Mouse (Mus musculus): ENCODE data around the gene Smn1. TPM values are rescaled to one million over a fixed set of nuclear protein-coding genes. Genes with fewer than 3 reads are reported as not detected.
"Not testable (repeated sequence)": the region's sequence is repeated elsewhere in the genome, so short reads cannot be mapped to it uniquely, and the experiment has no call there.

Gene Smn1
- polyA plus RNA-seq, 2 experiments: 22.8 to 26.2 TPM

DNA sequence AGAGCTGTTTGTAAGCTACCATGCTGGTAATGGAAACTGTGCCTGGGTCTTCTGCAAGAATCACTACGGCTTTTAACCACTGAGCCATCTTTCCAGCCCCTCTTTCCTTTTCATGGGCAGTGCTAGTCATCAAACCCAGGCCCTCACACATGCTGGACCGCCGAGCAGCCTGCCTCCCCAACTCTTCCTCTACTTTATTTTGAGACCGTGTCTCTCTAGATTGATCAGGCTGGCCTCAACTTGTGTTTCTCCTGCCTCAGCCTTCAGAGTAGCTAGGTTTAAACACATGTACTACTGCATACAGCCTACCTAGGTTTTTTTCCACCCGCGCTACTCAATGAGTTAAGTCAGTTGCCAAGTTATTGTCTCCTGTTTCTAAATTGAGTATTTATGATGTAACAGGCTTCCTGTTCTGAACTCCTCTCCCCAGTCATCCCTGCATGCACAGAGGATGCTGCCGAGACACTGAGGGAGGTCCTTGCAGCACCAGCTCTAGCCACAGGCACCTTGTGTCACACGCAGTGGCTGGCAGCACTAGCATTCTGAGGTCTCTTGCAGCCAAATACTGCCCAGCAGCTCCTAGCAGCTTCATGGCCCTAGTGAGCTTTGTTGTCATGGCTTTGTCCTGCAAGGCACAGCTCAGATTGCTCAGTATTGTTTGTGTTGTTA is 17.1 kb downstream of the Smn1 start:
- TF ChIP-seq CTCF (IDR thresholded peaks at IDR 0.05; ENCODE audit: low read depth) (no peak), EP300 (IDR thresholded peaks at IDR 0.05; ENCODE audit: low read depth) (no peak)
- Histone ChIP-seq H3K4me2 (ENCODE audit: low read depth) (no peak overlapping the region), H3K4me3 (ENCODE audit: insufficient read depth in 1 of 2, low read depth in 2 of 2, low read length in 2 of 2) (no peak overlapping the region), H3K9ac (replicated peaks) (no peak overlapping the region), H3K27me3 (ENCODE audit: control insufficient read depth, insufficient read depth, low read length) (no peaks in the 10 kb centered on the region), H3K36me3 (replicated peaks; ENCODE audit: control insufficient read depth, insufficient read depth, low read depth) (peaks cover 10% of the 10 kb centered on the region), H3K9me3 (ENCODE audit: control insufficient read depth, low read length) (no peaks in the 10 kb centered on the region), H3K27ac (no peak overlapping the region), H3K4me1 (replicated peaks; ENCODE audit: control insufficient read depth in 2 of 2, insufficient read depth in 2 of 2, low read length in 1 of 2) (no peaks in the 10 kb centered on the region)
- ATAC-seq (ENCODE audit: insufficient read depth) (no peak), DNase-seq (ENCODE audit: low read depth in 3 of 3, low spot score in 3 of 3) (no peak)
- 65% methylated on average over 8 of the region's 8 CpGs for WGBS (ENCODE audit: insufficient replicate concordance)

DNA sequence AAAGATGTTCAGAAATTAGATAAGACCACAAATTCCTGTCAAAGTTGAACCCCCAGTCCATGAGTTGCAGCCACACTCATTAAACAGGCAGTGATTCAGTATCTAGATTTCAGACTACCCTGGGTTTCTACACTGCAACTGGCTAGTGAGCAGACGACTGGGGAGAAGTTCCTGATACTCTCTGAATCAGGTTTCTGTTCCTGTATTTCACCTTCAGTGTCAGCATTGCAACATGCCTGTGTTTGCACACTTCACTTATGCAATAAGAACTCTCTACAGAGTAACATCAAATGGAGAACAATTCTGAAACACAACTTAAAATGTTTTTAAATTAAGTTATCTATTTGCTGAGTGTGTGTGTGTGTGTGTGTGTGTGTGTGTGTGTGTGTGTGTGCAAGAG is 28.0 kb downstream of the Smn1 start:
- ATAC-seq (ENCODE audit: insufficient read depth): no peak
- no peaks in the 10 kb centered on the region for H3K36me3 ChIP-seq (replicated peaks; ENCODE audit: control insufficient read depth, insufficient read depth, low read depth)
- WGBS (ENCODE audit: insufficient replicate concordance): 39% methylated on average over 1 of the region's 1 CpGs
- no peak overlapping the region for H3K27ac ChIP-seq
- peak; percentile 7 to 37 (median 17) for DNase-seq (ENCODE audit: low read depth in 3 of 3, low spot score in 3 of 3)
- no peaks in the 10 kb centered on the region for H3K4me1 ChIP-seq (replicated peaks; ENCODE audit: control insufficient read depth in 2 of 2, insufficient read depth in 2 of 2, low read length in 1 of 2)
- H3K27me3 ChIP-seq (ENCODE audit: control insufficient read depth, insufficient read depth, low read length): no peaks in the 10 kb centered on the region
- no peak overlapping the region for H3K4me2 ChIP-seq (ENCODE audit: low read depth)
- H3K9me3 ChIP-seq (ENCODE audit: control insufficient read depth, low read length): no peaks in the 10 kb centered on the region
- no peak for TF ChIP-seq CTCF (IDR thresholded peaks at IDR 0.05; ENCODE audit: low read depth)
- TF ChIP-seq EP300 (IDR thresholded peaks at IDR 0.05; ENCODE audit: low read depth): no peak
- H3K4me3 ChIP-seq (ENCODE audit: insufficient read depth in 1 of 2, low read depth in 2 of 2, low read length in 2 of 2): no peak overlapping the region
- H3K9ac ChIP-seq (replicated peaks): no peak overlapping the region

DNA sequence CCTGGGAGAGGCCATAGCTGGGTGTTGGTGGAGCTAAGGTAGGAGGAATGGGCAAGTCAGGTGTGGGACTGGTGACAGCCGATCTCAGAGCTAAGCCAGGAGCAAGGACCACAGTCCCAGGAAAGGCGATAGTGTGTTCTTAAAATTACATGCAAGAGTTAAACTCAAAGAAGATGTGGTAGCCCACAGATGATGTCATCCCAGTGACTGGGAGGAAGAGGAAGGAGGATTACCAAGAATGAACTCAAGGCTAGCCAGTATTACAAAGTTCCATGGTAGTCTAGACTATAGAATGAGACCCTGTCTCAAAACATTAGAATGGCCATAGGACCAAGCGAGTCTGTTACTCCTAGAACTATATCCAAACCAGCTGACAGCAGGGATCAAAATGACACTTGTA is 32.0 kb downstream of the Smn1 start:
- H3K9me3 ChIP-seq (ENCODE audit: control insufficient read depth, low read length): no peaks in the 10 kb centered on the region
- H3K4me3 ChIP-seq (ENCODE audit: insufficient read depth in 1 of 2, low read depth in 2 of 2, low read length in 2 of 2): no peak overlapping the region
- DNase-seq (ENCODE audit: low read depth in 3 of 3, low spot score in 3 of 3): no peak
- WGBS (ENCODE audit: insufficient replicate concordance): 70% methylated on average over 3 of the region's 3 CpGs
- no peaks in the 10 kb centered on the region for H3K27me3 ChIP-seq (ENCODE audit: control insufficient read depth, insufficient read depth, low read length)
- H3K36me3 ChIP-seq (replicated peaks; ENCODE audit: control insufficient read depth, insufficient read depth, low read depth): no peaks in the 10 kb centered on the region
- no peak overlapping the region for H3K9ac ChIP-seq (replicated peaks)
- H3K4me1 ChIP-seq (replicated peaks; ENCODE audit: control insufficient read depth in 2 of 2, insufficient read depth in 2 of 2, low read length in 1 of 2): no peaks in the 10 kb centered on the region
- no peak overlapping the region for H3K4me2 ChIP-seq (ENCODE audit: low read depth)
- ATAC-seq (ENCODE audit: insufficient read depth): no peak
- H3K27ac ChIP-seq: no peak overlapping the region
- TF ChIP-seq EP300 (IDR thresholded peaks at IDR 0.05; ENCODE audit: low read depth) (no peak), CTCF (IDR thresholded peaks at IDR 0.05; ENCODE audit: low read depth) (no peak)

DNA sequence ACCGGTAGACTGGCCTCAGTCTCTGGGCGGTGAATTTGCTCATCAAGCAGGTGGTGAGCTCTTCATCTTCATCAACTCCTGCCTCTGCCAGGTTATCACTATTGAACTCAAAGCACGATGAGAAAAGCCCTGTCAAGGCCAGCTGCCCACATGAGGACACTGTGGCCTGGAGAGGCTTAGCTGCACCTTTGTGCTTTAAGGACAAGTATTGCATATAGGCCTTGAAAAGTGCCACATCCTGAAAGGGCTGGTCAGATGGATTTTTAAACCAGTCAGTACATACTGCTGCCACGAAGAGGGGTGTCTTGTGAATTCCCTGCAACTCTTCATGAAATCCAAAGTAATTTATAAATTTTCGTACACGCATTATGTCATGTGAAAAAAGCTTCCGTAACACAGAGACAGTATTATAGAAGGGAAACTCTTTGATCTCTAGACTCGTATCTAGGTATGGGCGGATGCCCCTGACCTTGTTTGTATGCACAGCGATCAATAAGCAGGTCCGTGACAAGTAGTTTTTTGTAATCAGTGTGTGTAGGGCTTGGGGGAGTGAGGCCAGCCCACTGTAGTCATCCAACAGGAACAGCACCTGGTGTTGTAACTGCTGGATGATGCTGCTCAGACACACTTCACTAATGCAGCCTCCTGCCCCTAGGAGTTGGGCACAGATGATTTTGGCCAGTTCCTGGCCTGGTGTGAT is 36.7 kb downstream of the Smn1 start:
- H3K27ac ChIP-seq; H3K9me3 ChIP-seq (ENCODE audit: control insufficient read depth, low read length); H3K4me1 ChIP-seq (replicated peaks; ENCODE audit: control insufficient read depth in 2 of 2, insufficient read depth in 2 of 2, low read length in 1 of 2); DNase-seq (ENCODE audit: low read depth in 3 of 3, low spot score in 3 of 3); H3K36me3 ChIP-seq (replicated peaks; ENCODE audit: control insufficient read depth, insufficient read depth, low read depth); H3K4me2 ChIP-seq (ENCODE audit: low read depth); H3K9ac ChIP-seq (replicated peaks); H3K27me3 ChIP-seq (ENCODE audit: control insufficient read depth, insufficient read depth, low read length); H3K4me3 ChIP-seq (ENCODE audit: insufficient read depth in 1 of 2, low read depth in 2 of 2, low read length in 2 of 2); ATAC-seq (ENCODE audit: insufficient read depth): not testable (repeated sequence)
- 68% methylated on average over 11 of the region's 11 CpGs for WGBS (ENCODE audit: insufficient replicate concordance)

DNA sequence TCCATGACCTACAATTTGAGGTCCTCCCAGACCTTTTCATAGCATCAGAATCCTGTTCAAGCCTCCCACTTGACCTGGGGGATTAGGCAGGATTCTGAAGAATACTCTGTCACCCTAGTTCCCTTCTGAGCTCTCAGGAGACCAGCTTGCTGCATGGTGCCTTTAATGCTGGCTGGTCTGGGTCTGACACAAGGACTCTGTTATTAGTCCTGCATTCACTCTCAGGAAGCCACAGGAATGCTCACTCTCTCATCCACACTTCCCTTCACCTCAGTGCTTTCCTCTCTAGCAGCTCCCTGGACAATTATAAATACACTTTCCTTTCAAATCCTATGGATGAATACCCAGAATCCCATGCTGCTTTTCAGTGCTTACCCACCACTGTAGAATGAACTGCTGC is 37.8 kb downstream of the Smn1 start:
- not testable (repeated sequence) for DNase-seq (ENCODE audit: low read depth in 3 of 3, low spot score in 3 of 3); H3K4me1 ChIP-seq (replicated peaks; ENCODE audit: control insufficient read depth in 2 of 2, insufficient read depth in 2 of 2, low read length in 1 of 2); ATAC-seq (ENCODE audit: insufficient read depth)

DNA sequence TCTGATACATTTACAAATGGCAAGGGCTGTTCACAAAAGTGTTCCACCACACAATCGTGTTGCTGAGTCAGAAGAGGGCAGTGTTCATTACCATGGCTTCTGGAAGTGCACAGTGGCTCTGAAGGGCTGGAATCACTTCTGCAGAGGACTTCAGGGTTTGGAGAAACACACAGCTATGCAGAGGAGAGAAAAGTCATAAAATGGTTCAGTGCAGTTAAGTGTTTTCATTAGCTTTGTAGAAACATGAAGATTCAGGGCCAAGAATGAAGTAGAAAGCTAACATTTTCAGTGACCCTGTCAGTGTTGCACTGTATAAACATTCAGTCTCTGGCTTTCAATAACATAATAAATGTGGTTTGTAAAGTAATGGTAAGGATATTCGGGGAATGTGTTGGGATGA is 41.7 kb downstream of the Smn1 start:
- not testable (repeated sequence) for H3K4me3 ChIP-seq (ENCODE audit: insufficient read depth in 1 of 2, low read depth in 2 of 2, low read length in 2 of 2); ATAC-seq (ENCODE audit: insufficient read depth); H3K9me3 ChIP-seq (ENCODE audit: control insufficient read depth, low read length); H3K36me3 ChIP-seq (replicated peaks; ENCODE audit: control insufficient read depth, insufficient read depth, low read depth); H3K4me1 ChIP-seq (replicated peaks; ENCODE audit: control insufficient read depth in 2 of 2, insufficient read depth in 2 of 2, low read length in 1 of 2); H3K27ac ChIP-seq; H3K9ac ChIP-seq (replicated peaks); H3K27me3 ChIP-seq (ENCODE audit: control insufficient read depth, insufficient read depth, low read length); H3K4me2 ChIP-seq (ENCODE audit: low read depth); DNase-seq (ENCODE audit: low read depth in 3 of 3, low spot score in 3 of 3)
- 56% methylated on average over 2 of the region's 2 CpGs for WGBS (ENCODE audit: insufficient replicate concordance)

More for the DNA sequence above, 37.8 kb downstream of the Smn1 start:
- H3K9ac ChIP-seq (replicated peaks); H3K27me3 ChIP-seq (ENCODE audit: control insufficient read depth, insufficient read depth, low read length); H3K4me3 ChIP-seq (ENCODE audit: insufficient read depth in 1 of 2, low read depth in 2 of 2, low read length in 2 of 2); H3K27ac ChIP-seq; H3K4me2 ChIP-seq (ENCODE audit: low read depth); H3K9me3 ChIP-seq (ENCODE audit: control insufficient read depth, low read length); H3K36me3 ChIP-seq (replicated peaks; ENCODE audit: control insufficient read depth, insufficient read depth, low read depth): not testable (repeated sequence)

DNA sequence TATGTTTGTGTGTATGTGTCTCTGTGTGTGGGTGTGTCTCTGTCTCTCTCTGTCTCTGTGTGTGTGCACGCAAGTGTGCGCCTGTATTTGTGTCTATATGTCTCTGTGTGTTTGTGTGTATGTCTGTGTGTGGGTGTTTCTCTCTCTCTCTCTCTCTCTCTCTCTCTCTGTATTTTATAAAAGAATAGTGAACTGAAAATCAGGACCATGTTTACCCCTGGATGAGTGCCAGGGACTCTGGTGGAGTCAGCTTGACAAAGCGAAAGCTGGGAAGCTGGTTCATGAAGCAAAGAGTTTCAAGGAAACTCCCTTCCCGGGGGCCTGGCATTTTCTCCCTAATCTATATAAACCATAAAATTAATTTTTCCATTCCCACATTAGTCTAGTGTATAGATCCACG is 49.7 kb downstream of the Smn1 start:
- ATAC-seq (ENCODE audit: insufficient read depth): not testable (repeated sequence)
- 81% methylated on average over 3 of the region's 5 CpGs for WGBS (ENCODE audit: insufficient replicate concordance)

DNA sequence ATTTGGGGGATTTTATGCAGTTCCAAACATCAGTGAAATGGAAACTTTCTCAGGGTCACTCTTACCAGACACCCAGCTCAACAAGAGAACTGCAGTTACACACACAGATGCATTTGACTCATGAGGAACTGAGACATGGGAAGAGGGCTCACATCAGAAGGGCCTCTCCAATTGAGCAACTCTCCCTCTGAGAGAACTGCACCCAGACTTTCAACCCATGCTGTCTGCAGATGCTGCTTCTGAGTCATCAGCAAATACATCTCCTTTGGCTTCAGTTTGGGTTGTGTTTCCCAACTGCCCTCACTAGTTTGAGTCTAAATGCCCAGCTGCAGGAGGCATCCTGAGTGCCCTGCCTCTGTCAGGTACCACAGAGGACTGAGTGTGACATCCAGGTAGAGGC is 58.5 kb downstream of the Smn1 start:
- not testable (repeated sequence) for H3K4me3 ChIP-seq (ENCODE audit: insufficient read depth in 1 of 2, low read depth in 2 of 2, low read length in 2 of 2); H3K4me2 ChIP-seq (ENCODE audit: low read depth); H3K9me3 ChIP-seq (ENCODE audit: control insufficient read depth, low read length); H3K27ac ChIP-seq; ATAC-seq (ENCODE audit: insufficient read depth); H3K9ac ChIP-seq (replicated peaks); H3K27me3 ChIP-seq (ENCODE audit: control insufficient read depth, insufficient read depth, low read length); H3K4me1 ChIP-seq (replicated peaks; ENCODE audit: control insufficient read depth in 2 of 2, insufficient read depth in 2 of 2, low read length in 1 of 2); H3K36me3 ChIP-seq (replicated peaks; ENCODE audit: control insufficient read depth, insufficient read depth, low read depth)
- peak in 1 of 3 experiments; percentile 17 for DNase-seq (ENCODE audit: low read depth in 3 of 3, low spot score in 3 of 3)

More for the DNA sequence above, 49.7 kb downstream of the Smn1 start:
- not testable (repeated sequence) for H3K4me3 ChIP-seq (ENCODE audit: insufficient read depth in 1 of 2, low read depth in 2 of 2, low read length in 2 of 2); H3K4me1 ChIP-seq (replicated peaks; ENCODE audit: control insufficient read depth in 2 of 2, insufficient read depth in 2 of 2, low read length in 1 of 2); H3K9me3 ChIP-seq (ENCODE audit: control insufficient read depth, low read length); H3K27ac ChIP-seq; H3K27me3 ChIP-seq (ENCODE audit: control insufficient read depth, insufficient read depth, low read length); H3K4me2 ChIP-seq (ENCODE audit: low read depth); DNase-seq (ENCODE audit: low read depth in 3 of 3, low spot score in 3 of 3); H3K9ac ChIP-seq (replicated peaks); H3K36me3 ChIP-seq (replicated peaks; ENCODE audit: control insufficient read depth, insufficient read depth, low read depth)
